Mouse (Mus musculus): ENCODE data around the gene Tmem178.

DNA sequence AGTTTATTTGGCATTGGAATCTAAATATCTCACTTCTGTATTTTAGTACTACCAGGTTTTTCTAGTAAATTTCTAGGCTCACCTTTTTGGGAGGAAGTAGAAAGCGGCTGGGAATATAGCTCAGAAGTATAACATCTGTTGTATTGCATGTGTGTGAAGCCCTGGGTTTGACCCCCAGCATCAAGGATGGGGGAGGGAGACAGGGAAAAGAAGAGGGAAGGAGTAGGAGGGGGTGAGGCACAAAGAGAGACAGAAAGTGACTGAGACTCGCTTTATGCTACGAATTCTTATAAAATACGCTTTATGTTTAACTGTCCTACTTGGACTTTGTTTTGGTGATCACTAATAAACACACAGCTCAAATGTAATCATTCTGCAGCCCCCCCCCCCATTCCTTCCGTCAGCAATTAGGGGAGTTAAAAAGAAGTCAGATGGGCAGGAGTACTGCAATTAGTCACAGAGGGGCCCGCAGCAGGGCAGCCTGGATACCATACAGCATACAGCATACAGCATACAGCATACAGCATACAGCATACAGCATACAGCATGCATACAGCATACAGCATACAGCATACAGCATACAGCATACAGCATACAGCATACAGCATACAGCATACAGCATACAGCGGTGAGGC is 103.6 kb downstream of the Tmem178 start:
- no peak for TF ChIP-seq GATA1 (IDR thresholded peaks at IDR 0.05; ENCODE audit: borderline replicate concordance, low read length)
- TF ChIP-seq FLI1 (IDR thresholded peaks at IDR 0.05; ENCODE audit: low read length), result no peak

Measured in megakaryocyte, embryonic 14.5 days (primary cell).